Mouse (Mus musculus) midbrain, embryonic 11.5 days (tissue): Measurements from ENCODE around the gene Tuba8. TPM values are rescaled to one million over a fixed set of nuclear protein-coding genes. Genes with fewer than 3 reads are reported as not detected.

Experiments used
- ATAC-seq: fragments of 200-750 bp; cut with Nextera tagmentation; 2 replicates; pipeline ENCODE4 v1.8.0; 2017; ENCODE audit warnings: moderate TSS enrichment, moderate library complexity; ENCODE audit not compliant: low FRiP score
- DNase-seq: peaks from one replicate; pipeline ENCODE4 v3.0.0; 2015; ENCODE audit warnings: low spot score; ENCODE audit errors: missing footprints
- H3K27ac ChIP-seq: fragments of 300-500 bp; sonication (generic); 2 replicates; pipeline ENCODE4 v1.5.1; 2014; ENCODE audit warnings: low read depth, low read length
- H3K27me3 ChIP-seq: fragments of 300-500 bp; sonication (generic); 2 replicates; pipeline ENCODE4 v1.6.1; 2014; ENCODE audit warnings: mild to moderate bottlenecking, low read length, moderate library complexity, mixed read lengths; ENCODE audit not compliant: control insufficient read depth, insufficient read depth
- H3K36me3 ChIP-seq: fragments of 300-500 bp; sonication (generic); 2 replicates; pipeline ENCODE4 v1.6.1; 2014; ENCODE audit warnings: mild to moderate bottlenecking, low read length, moderate library complexity, mixed read lengths; ENCODE audit not compliant: control insufficient read depth, insufficient read depth
- H3K4me1 ChIP-seq: fragments of 300-500 bp; sonication (generic); 2 replicates; pipeline ENCODE4 v1.6.1; 2014; ENCODE audit warnings: low read length; ENCODE audit not compliant: control insufficient read depth, insufficient read depth
- H3K4me2 ChIP-seq: fragments of 300-500 bp; sonication (generic); 2 replicates; pipeline ENCODE4 v1.6.1; 2014; ENCODE audit warnings: mild to moderate bottlenecking, moderate library complexity
- H3K4me3 ChIP-seq: fragments of 300-500 bp; sonication (generic); 2 replicates; pipeline ENCODE4 v1.5.1; 2014; ENCODE audit warnings: low read depth, low read length
- H3K9ac ChIP-seq: fragments of 300-500 bp; sonication (generic); 2 replicates; pipeline ENCODE4 v1.6.1; 2014; ENCODE audit warnings: low read length
- H3K9me3 ChIP-seq: fragments of 300-500 bp; sonication (generic); 2 replicates; pipeline ENCODE4 v1.6.1; 2016; ENCODE audit warnings: low read length; ENCODE audit not compliant: control insufficient read depth
- WGBS: fragments of 180-500 bp; shearing (Covaris S2); extraction: QIAGEN DNeasy Blood & Tissue Kit; methylation state at CpG from one replicate; pipeline ENCODE4 v1.1.7; 2014; 5-methylcytosine and 5-hydroxymethylcytosine counted together
- polyA plus RNA-seq: library from polyadenylated mRNA; unstranded; fragments of >200 nt; fragmentation: Nextera tagmentation; extraction: Ambion mirVana; gene quantifications from 2 replicates; pipeline ENCODE4 v1.2.1, GENCODE M21; 2014

Gene Tuba8
- polyA plus RNA-seq, 1 experiment from 2014 or later = 0.51 TPM

GRCm38 (mm10) chr6:121194061-121194955, 16.2 kb upstream of the Tuba8 start:
- Histone ChIP-seq H3K27ac (no peak overlapping the region), H3K9ac (no peak overlapping the region), H3K4me2 (no peak overlapping the region), H3K36me3 (0 out of 2 replicates have a peak, but pooled peaks cover 4% of the 10 kb centered on the region), H3K4me1 (no peaks in the 10 kb centered on the region), H3K27me3 (no peaks in the 10 kb centered on the region), H3K4me3 (no peak overlapping the region), H3K9me3 (no peaks in the 10 kb centered on the region)
- ATAC-seq (no peak), DNase-seq (no peak)
- WGBS = 38% methylated on average over 13 of the region's 13 CpGs

DNA sequence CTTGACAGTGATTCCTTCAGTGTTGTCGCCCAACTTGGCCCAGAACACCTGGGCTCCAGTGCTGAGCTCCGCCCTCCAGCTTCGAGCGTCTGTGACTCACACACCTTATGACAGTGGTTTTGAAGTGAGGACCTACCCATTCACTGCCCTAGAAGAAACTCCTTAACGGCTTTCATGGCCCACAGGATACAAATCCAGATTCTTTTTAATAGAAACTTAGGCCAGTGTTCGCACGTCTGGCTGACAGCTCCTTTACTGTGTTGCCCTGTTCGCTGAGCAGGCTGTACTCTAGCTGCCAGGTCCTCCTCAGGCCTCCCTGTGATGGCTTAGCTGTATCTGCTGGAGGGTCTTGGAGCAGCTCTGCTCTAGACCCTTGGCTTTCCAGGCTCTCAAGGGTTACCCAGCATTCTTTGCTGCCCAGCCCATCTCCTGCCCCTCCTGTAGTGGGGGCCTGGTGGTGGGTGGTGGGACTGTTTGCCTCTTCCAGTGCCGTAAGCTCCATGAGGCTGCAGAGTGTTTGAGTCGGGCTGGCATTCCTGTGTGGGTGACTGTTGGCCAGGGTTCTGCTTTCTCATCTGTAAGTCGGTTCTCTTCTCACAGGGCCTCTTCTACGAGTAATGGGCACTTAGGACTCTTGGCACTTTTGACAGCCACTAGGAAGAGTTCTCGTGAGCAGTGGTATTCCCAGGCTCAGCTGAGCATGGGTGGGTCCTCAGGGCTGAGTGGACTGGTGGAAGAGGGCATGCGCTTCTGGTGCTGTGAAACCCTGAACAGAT, 15.4 kb upstream of the Tuba8 start:
- H3K36me3 ChIP-seq = 0 out of 2 replicates have a peak, but pooled peaks cover 2% of the 10 kb centered on the region
- H3K4me3 ChIP-seq = no peak overlapping the region
- 85% methylated on average over 14 of the region's 14 CpGs for WGBS
- H3K27ac ChIP-seq = no peak overlapping the region
- H3K9ac ChIP-seq = no peak overlapping the region
- H3K27me3 ChIP-seq = no peaks in the 10 kb centered on the region
- no peaks in the 10 kb centered on the region for H3K4me1 ChIP-seq
- DNase-seq (no peak), ATAC-seq (no peak)
- no peaks in the 10 kb centered on the region for H3K9me3 ChIP-seq
- no peak overlapping the region for H3K4me2 ChIP-seq

DNA sequence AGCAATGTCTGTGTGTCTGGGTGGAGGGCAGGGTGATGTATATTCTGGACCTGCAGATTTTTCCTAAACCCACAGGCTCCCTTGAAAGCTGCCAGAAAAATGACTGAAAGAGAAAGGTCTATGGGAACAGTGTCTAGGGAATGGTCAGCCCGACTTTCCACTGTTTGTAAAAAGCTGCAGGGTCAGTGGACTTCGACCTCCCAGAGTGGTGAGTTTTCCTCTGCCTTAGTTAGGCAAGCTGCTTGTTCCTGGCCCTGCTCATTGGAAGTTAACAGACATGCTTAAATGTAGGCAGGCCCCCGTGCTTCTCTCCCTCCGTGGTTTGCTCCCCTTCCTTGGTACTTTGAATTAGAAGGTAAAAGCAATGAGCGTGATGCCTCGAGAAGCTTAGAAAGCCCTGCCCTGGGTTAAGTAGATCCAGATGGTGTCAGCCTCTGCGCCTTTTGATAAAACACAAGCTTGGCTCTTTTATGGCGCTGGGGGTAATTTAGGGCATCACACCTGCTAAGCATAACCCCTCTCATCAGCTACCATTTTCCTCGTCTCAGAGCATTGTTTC, 12.6 kb upstream of the Tuba8 start:
- H3K9me3 ChIP-seq = no peaks in the 10 kb centered on the region
- no peak overlapping the region for H3K9ac ChIP-seq
- DNase-seq (no peak), ATAC-seq (no peak)
- 68% methylated on average over 9 of the region's 9 CpGs for WGBS
- H3K4me2 ChIP-seq = no peak overlapping the region
- H3K4me1 ChIP-seq = no peaks in the 10 kb centered on the region
- H3K27me3 ChIP-seq = no peaks in the 10 kb centered on the region
- H3K36me3 ChIP-seq = 0 out of 2 replicates have a peak, but pooled peaks cover 2% of the 10 kb centered on the region
- H3K4me3 ChIP-seq = no peak overlapping the region
- no peak overlapping the region for H3K27ac ChIP-seq

DNA sequence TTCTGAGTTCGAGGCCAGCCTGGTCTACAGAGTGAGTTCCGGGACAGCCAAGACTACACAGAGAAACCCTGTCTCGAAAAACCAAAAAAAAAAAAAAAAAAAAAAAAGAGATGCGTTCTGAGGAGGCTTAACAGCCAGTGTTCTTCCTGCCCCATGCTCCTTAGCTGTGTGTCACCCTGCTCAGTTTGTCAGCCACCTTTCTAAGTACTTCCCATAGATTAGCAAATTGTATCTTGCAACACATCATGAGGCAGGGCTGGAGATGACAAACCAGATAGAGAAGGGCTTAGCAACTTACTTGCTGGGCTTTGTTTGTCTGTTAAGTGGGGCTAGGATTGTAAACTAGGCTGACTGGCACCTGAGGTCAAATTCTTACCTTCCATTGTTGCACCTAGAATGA, 10.0 kb upstream of the Tuba8 start:
- Histone ChIP-seq H3K4me2 (no peak overlapping the region), H3K27ac (no peak overlapping the region)

DNA sequence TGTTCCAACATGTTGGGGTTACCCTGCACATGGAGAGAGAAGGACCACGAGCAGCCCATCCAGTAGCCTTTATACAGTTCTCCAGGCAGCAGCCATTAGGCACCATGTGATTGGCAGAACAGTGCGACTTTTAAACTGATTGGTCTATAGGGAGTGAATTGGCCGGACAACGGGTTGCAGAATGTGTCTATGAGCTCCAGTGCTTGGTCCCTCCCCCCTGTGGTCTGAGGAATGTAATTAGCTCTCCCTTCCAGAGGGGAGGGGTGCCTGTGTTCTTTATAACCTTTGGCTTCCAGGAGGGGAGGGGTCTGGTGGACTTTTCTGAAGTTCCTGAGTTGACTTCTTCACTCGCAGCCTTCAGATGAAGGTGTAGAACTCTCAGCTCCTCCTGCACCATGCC, 8.5 kb upstream of the Tuba8 start:
- Histone ChIP-seq H3K27ac (no peak overlapping the region), H3K9ac (no peak overlapping the region), H3K9me3 (no peaks in the 10 kb centered on the region), H3K4me1 (no peaks in the 10 kb centered on the region), H3K36me3 (no peaks in the 10 kb centered on the region), H3K27me3 (no peaks in the 10 kb centered on the region), H3K4me2 (no peak overlapping the region), H3K4me3 (no peak overlapping the region)
- no peak for ATAC-seq
- DNase-seq = no peak
- 83% methylated on average over 5 of the region's 5 CpGs for WGBS

More for the DNA sequence above, 10.0 kb upstream of the Tuba8 start:
- no peak overlapping the region for H3K9ac ChIP-seq
- DNase-seq (no peak), ATAC-seq (no peak)
- H3K4me1 ChIP-seq = no peaks in the 10 kb centered on the region
- H3K27me3 ChIP-seq = no peaks in the 10 kb centered on the region
- no peaks in the 10 kb centered on the region for H3K36me3 ChIP-seq
- H3K9me3 ChIP-seq = no peaks in the 10 kb centered on the region
- WGBS = 98% methylated on average over 4 of the region's 4 CpGs
- no peak overlapping the region for H3K4me3 ChIP-seq

GRCm38 (mm10) chr6:121206481-121206880, 4.0 kb upstream of the Tuba8 start:
- no peak for ATAC-seq

DNA sequence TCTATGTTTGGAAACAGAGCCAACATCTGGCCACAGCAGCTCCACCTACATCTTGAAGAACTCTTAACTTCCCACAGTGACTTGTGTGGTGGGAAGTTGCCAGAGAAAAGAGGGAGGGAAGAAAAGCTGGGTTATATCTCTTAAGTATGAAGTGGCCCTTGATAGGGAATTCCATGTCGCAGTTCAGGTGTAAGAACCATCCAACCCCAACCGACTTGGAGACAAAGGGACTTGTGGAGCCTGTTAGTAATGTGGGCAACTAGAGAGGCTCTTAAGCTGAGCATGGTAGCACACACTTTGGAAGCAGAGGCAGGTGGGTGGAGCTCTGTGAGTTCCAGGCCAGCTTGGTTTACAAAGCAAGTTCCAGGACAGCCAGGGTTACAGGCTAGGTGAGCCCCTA, 912 bp upstream of the Tuba8 start:
- Histone ChIP-seq H3K9me3 (no peaks in the 10 kb centered on the region), H3K9ac (no peak overlapping the region), H3K4me3 (no peak overlapping the region), H3K27ac (no peak overlapping the region), H3K4me2 (no peak overlapping the region), H3K36me3 (no peaks in the 10 kb centered on the region), H3K27me3 (peaks cover 22% of the 10 kb centered on the region), H3K4me1 (peaks cover 13% of the 10 kb centered on the region)
- ATAC-seq (no peak), DNase-seq (no peak)
- 79% methylated on average over 2 of the region's 2 CpGs for WGBS

More at GRCm38 (mm10) chr6:121206481-121206880, 4.0 kb upstream of the Tuba8 start:
- Histone ChIP-seq H3K27ac (no peak overlapping the region), H3K9me3 (no peaks in the 10 kb centered on the region), H3K36me3 (no peaks in the 10 kb centered on the region), H3K9ac (no peak overlapping the region), H3K4me1 (peaks cover 10% of the 10 kb centered on the region), H3K27me3 (peaks cover 17% of the 10 kb centered on the region), H3K4me3 (no peak overlapping the region), H3K4me2 (no peak overlapping the region)
- 87% methylated on average over 5 of the region's 5 CpGs for WGBS
- DNase-seq = no peak

GRCm38 (mm10) chr6:121210926-121211289, 412 bp downstream of the Tuba8 start:
- Histone ChIP-seq H3K9ac (peak overlapping the region; percentile 54), H3K36me3 (no peaks in the 10 kb centered on the region), H3K4me3 (peak overlapping the region; percentile 41), H3K27me3 (peaks cover 22% of the 10 kb centered on the region), H3K27ac (no peak overlapping the region), H3K4me2 (peak overlapping the region; percentile 92), H3K9me3 (no peaks in the 10 kb centered on the region), H3K4me1 (peaks cover 13% of the 10 kb centered on the region)
- ATAC-seq (no peak), DNase-seq (peak; percentile 91)
- 0% methylated on average over 12 of the region's 12 CpGs for WGBS

GRCm38 (mm10) chr6:121211743-121212142, 1.2 kb downstream of the Tuba8 start:
- peak overlapping the region; percentile 92 for H3K4me2 ChIP-seq
- H3K27me3 ChIP-seq = peaks cover 22% of the 10 kb centered on the region
- no peak overlapping the region for H3K27ac ChIP-seq
- H3K4me1 ChIP-seq = peaks cover 13% of the 10 kb centered on the region
- no peak for DNase-seq
- H3K9ac ChIP-seq = no peak overlapping the region; the same call in 1 of the 2 replicates
- no peaks in the 10 kb centered on the region for H3K36me3 ChIP-seq
- H3K4me3 ChIP-seq = no peak overlapping the region
- H3K9me3 ChIP-seq = no peaks in the 10 kb centered on the region
- no peak for ATAC-seq
- 4% methylated on average over 4 of the region's 5 CpGs for WGBS
